Mouse (Mus musculus): ENCODE data around the gene Trio. TPM values are rescaled to one million over a fixed set of nuclear protein-coding genes. Genes with fewer than 3 reads are reported as not detected.

Gene Trio
- total and polyA plus RNA-seq, 3 experiments: 0.66 TPM; not detected in 2

- no peaks in the 10 kb centered on the region for H3K4me1 ChIP-seq (ENCODE audit: insufficient read depth, low read depth, low read length)
- DNase-seq (ENCODE audit: low spot score) (no peak), ATAC-seq (ENCODE audit: extremely low read depth, insufficient number of reproducible peaks, low FRiP score, poor library complexity, severe bottlenecking) (no peak)
- no peak overlapping the region for H3K4me3 ChIP-seq (ENCODE audit: low read depth, low read length)
- peaks cover 45% of the 10 kb centered on the region for H3K9me3 ChIP-seq (replicated peaks)
- H3K36me3 ChIP-seq (replicated peaks): no peaks in the 10 kb centered on the region
- TF ChIP-seq GATA2 (IDR thresholded peaks at IDR 0.05; ENCODE audit: borderline replicate concordance, low read depth, low read length) (no peak), TAL1 (conservative IDR thresholded peaks at IDR 0.05; ENCODE audit: low read depth, low read length) (no peak), CTCF (IDR thresholded peaks at IDR 0.05; ENCODE audit: low read depth, low read length) (no peak), GATA1 (IDR thresholded peaks at IDR 0.05; ENCODE audit: borderline replicate concordance, low read length) (no peak), POLR2AphosphoS5 (IDR thresholded peaks at IDR 0.05; ENCODE audit: insufficient replicate concordance, low read depth, low read length) (no peak)
- no peaks in the 10 kb centered on the region for H3K27me3 ChIP-seq (ENCODE audit: insufficient read depth, low read length)
Measured at GRCm38 (mm10) chr15:27997917-27998316, 27.7 kb downstream of the Trio start.

GRCm38 (mm10) chr15:27997391-27997841 is 28.2 kb downstream of the Trio start:
- ATAC-seq (ENCODE audit: extremely low read depth, insufficient number of reproducible peaks, low FRiP score, poor library complexity, severe bottlenecking) (no peak), DNase-seq (ENCODE audit: low spot score) (no peak)
- Histone ChIP-seq H3K4me3 (ENCODE audit: low read depth, low read length) (no peak overlapping the region), H3K36me3 (replicated peaks) (no peaks in the 10 kb centered on the region), H3K4me1 (ENCODE audit: insufficient read depth, low read depth, low read length) (no peaks in the 10 kb centered on the region), H3K9me3 (replicated peaks) (peaks cover 45% of the 10 kb centered on the region), H3K27me3 (ENCODE audit: insufficient read depth, low read length) (no peaks in the 10 kb centered on the region)
- no peak for TF ChIP-seq GATA2 (IDR thresholded peaks at IDR 0.05; ENCODE audit: borderline replicate concordance, low read depth, low read length)
- TF ChIP-seq GATA1 (IDR thresholded peaks at IDR 0.05; ENCODE audit: borderline replicate concordance, low read length): no peak
- no peak for TF ChIP-seq TAL1 (conservative IDR thresholded peaks at IDR 0.05; ENCODE audit: low read depth, low read length)
- no peak for TF ChIP-seq POLR2AphosphoS5 (IDR thresholded peaks at IDR 0.05; ENCODE audit: insufficient replicate concordance, low read depth, low read length)
- no peak for TF ChIP-seq CTCF (IDR thresholded peaks at IDR 0.05; ENCODE audit: low read depth, low read length)

- no peak for TF ChIP-seq GATA2 (IDR thresholded peaks at IDR 0.05; ENCODE audit: borderline replicate concordance, low read depth, low read length)
- TF ChIP-seq TAL1 (conservative IDR thresholded peaks at IDR 0.05; ENCODE audit: low read depth, low read length): no peak
- no peak for TF ChIP-seq POLR2AphosphoS5 (IDR thresholded peaks at IDR 0.05; ENCODE audit: insufficient replicate concordance, low read depth, low read length)
- no peak for TF ChIP-seq CTCF (IDR thresholded peaks at IDR 0.05; ENCODE audit: low read depth, low read length)
- TF ChIP-seq GATA1 (IDR thresholded peaks at IDR 0.05; ENCODE audit: borderline replicate concordance, low read length): no peak
- Histone ChIP-seq H3K9me3 (replicated peaks) (peaks cover 45% of the 10 kb centered on the region), H3K27me3 (ENCODE audit: insufficient read depth, low read length) (no peaks in the 10 kb centered on the region), H3K4me1 (ENCODE audit: insufficient read depth, low read depth, low read length) (no peaks in the 10 kb centered on the region), H3K4me3 (ENCODE audit: low read depth, low read length) (no peak overlapping the region), H3K36me3 (replicated peaks) (no peaks in the 10 kb centered on the region)
- ATAC-seq (ENCODE audit: extremely low read depth, insufficient number of reproducible peaks, low FRiP score, poor library complexity, severe bottlenecking): no peak
- DNase-seq (ENCODE audit: low spot score): no peak
Measured at GRCm38 (mm10) chr15:27996750-27997149, 28.9 kb downstream of the Trio start.

GRCm38 (mm10) chr15:27995421-27995820 is 30.2 kb downstream of the Trio start:
- ATAC-seq (ENCODE audit: extremely low read depth, insufficient number of reproducible peaks, low FRiP score, poor library complexity, severe bottlenecking) (no peak), DNase-seq (ENCODE audit: low spot score) (no peak)
- Histone ChIP-seq H3K27me3 (ENCODE audit: insufficient read depth, low read length) (no peaks in the 10 kb centered on the region), H3K4me3 (ENCODE audit: low read depth, low read length) (no peak overlapping the region), H3K9me3 (replicated peaks) (peaks cover 52% of the 10 kb centered on the region), H3K36me3 (replicated peaks) (no peaks in the 10 kb centered on the region), H3K4me1 (ENCODE audit: insufficient read depth, low read depth, low read length) (no peaks in the 10 kb centered on the region)
- no peak for TF ChIP-seq GATA2 (IDR thresholded peaks at IDR 0.05; ENCODE audit: borderline replicate concordance, low read depth, low read length)
- no peak for TF ChIP-seq CTCF (IDR thresholded peaks at IDR 0.05; ENCODE audit: low read depth, low read length)
- no peak for TF ChIP-seq GATA1 (IDR thresholded peaks at IDR 0.05; ENCODE audit: borderline replicate concordance, low read length)
- TF ChIP-seq POLR2AphosphoS5 (IDR thresholded peaks at IDR 0.05; ENCODE audit: insufficient replicate concordance, low read depth, low read length): no peak
- no peak for TF ChIP-seq TAL1 (conservative IDR thresholded peaks at IDR 0.05; ENCODE audit: low read depth, low read length)

DNA sequence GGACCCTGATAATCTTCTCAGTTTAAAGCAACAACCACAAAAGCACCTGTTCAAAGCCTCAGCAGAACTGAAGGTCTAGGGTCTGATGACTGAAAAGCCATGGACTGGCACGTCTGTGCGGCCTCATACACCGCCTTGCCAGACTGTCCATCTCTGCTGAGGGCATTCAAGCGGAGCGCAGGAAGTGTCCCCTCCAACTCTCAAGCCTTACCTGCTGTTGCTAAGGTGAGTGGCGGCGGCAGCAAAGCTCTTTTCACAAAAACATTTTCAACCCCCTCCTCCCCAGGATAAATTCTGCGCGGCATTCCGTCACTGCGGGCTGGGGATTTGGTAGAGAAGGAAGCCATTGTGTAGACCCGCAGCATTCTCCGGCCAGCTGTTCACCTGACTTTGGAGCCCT is 30.8 kb downstream of the Trio start:
- Histone ChIP-seq H3K27me3 (ENCODE audit: insufficient read depth, low read length) (no peaks in the 10 kb centered on the region), H3K4me1 (ENCODE audit: insufficient read depth, low read depth, low read length) (no peaks in the 10 kb centered on the region), H3K4me3 (ENCODE audit: low read depth, low read length) (no peak overlapping the region), H3K36me3 (replicated peaks) (no peaks in the 10 kb centered on the region), H3K9me3 (replicated peaks) (peaks cover 57% of the 10 kb centered on the region)
- DNase-seq (ENCODE audit: low spot score) (no peak), ATAC-seq (ENCODE audit: extremely low read depth, insufficient number of reproducible peaks, low FRiP score, poor library complexity, severe bottlenecking) (no peak)
- TF ChIP-seq GATA2 (IDR thresholded peaks at IDR 0.05; ENCODE audit: borderline replicate concordance, low read depth, low read length) (no peak), TAL1 (conservative IDR thresholded peaks at IDR 0.05; ENCODE audit: low read depth, low read length) (no peak), POLR2AphosphoS5 (IDR thresholded peaks at IDR 0.05; ENCODE audit: insufficient replicate concordance, low read depth, low read length) (no peak), CTCF (IDR thresholded peaks at IDR 0.05; ENCODE audit: low read depth, low read length) (no peak)

- H3K27me3 ChIP-seq (ENCODE audit: insufficient read depth, low read length): no peaks in the 10 kb centered on the region
- H3K4me1 ChIP-seq (ENCODE audit: insufficient read depth, low read depth, low read length): no peaks in the 10 kb centered on the region
- ATAC-seq (ENCODE audit: extremely low read depth, insufficient number of reproducible peaks, low FRiP score, poor library complexity, severe bottlenecking) (no peak), DNase-seq (ENCODE audit: low spot score) (no peak)
- H3K4me3 ChIP-seq (ENCODE audit: low read depth, low read length): no peak overlapping the region
- no peak for TF ChIP-seq GATA1 (IDR thresholded peaks at IDR 0.05; ENCODE audit: borderline replicate concordance, low read length)
- no peak for TF ChIP-seq TAL1 (conservative IDR thresholded peaks at IDR 0.05; ENCODE audit: low read depth, low read length)
- no peak for TF ChIP-seq GATA2 (IDR thresholded peaks at IDR 0.05; ENCODE audit: borderline replicate concordance, low read depth, low read length)
- no peak for TF ChIP-seq POLR2AphosphoS5 (IDR thresholded peaks at IDR 0.05; ENCODE audit: insufficient replicate concordance, low read depth, low read length)
- no peak for TF ChIP-seq CTCF (IDR thresholded peaks at IDR 0.05; ENCODE audit: low read depth, low read length)
- H3K9me3 ChIP-seq (replicated peaks): peaks cover 60% of the 10 kb centered on the region
- no peaks in the 10 kb centered on the region for H3K36me3 ChIP-seq (replicated peaks)
Measured at GRCm38 (mm10) chr15:27993528-27993927, 32.1 kb downstream of the Trio start.

Data from G1E (cell line).